Mouse (Mus musculus): ENCODE data around the gene Keg1. TPM values are rescaled to one million over a fixed set of nuclear protein-coding genes. Genes with fewer than 3 reads are reported as not detected.
"Not testable (repeated sequence)": the region's sequence is repeated elsewhere in the genome, so short reads cannot be mapped to it uniquely, and the experiment has no call there.

Gene Keg1
- polyA plus RNA-seq (2014; fragmentation: Nextera tagmentation; extraction: Ambion mirVana) = 19.3 and 29.0 TPM in 2 replicates

DNA sequence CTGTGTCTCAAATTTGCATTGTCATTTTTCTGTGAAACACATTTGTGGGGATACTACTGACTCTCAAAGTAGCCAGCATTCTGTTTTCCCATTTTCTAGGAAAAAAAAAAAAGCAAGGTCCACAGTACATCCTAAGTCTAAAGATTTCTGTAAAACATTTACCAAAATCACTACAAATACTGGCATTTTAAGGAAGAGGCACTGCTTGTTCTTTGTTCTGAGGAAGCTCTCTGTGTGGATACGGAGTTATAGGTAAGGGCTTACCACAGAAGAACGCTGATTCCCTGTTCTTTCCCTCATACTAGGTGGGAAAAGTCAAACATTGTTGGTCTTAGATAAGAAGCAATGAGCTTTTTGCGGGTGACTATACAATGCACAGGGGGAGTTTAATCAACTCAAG, at the start of gene Keg1:
Keg1 (plus strand) TSS at position 197 of the 400 bp plus-strand sequence.
- Histone ChIP-seq H3K9ac (ENCODE audit: low read depth, low read length) (no peak within 1 kb of the TSS), H3K4me3 (ENCODE audit: low read length) (no peak within 1 kb of the TSS), H3K36me3 (ENCODE audit: control insufficient read depth, insufficient read depth, low read length) (no peaks in the 10 kb centered on the region), H3K4me2 (replicated peaks; ENCODE audit: low read depth, low read length) (no peak within 1 kb of the TSS), H3K27ac (ENCODE audit: low read depth, low read length) (no peak within 1 kb of the TSS), H3K9me3 (ENCODE audit: control insufficient read depth, low read length) (no peaks in the 10 kb centered on the region), H3K4me1 (ENCODE audit: control insufficient read depth, insufficient read depth, low read length) (no peaks in the 10 kb centered on the region), H3K27me3 (ENCODE audit: control insufficient read depth, insufficient read depth, low read length) (no peaks in the 10 kb centered on the region)
- 75% methylated on average over 3 of the region's 3 CpGs for WGBS
- ATAC-seq (ENCODE audit: low FRiP score, low TSS enrichment) = no peak

DNA sequence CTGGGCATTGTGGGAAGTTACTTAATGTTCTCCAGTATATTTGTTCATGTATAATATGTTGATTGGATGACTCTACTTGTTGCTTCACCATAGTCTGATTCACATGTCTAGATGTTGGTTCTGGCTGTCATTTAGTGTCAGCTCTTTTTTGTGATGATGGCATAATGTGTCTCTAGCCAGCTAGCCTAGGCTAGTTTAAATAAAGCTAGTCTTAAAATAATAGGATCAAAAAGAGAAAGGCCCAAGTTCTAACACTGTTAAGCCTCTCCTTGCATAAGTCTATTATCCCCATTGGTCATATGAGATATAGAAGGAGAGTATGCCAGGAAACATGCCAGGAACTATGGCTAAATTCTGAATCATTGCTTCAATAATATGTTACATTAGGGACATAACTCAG, 46.1 kb upstream of the Keg1 start:
- H3K4me2 ChIP-seq (replicated peaks; ENCODE audit: low read depth, low read length) = no peak overlapping the region
- no peaks in the 10 kb centered on the region for H3K9me3 ChIP-seq (ENCODE audit: control insufficient read depth, low read length)
- no peak overlapping the region for H3K9ac ChIP-seq (ENCODE audit: low read depth, low read length)
- no peaks in the 10 kb centered on the region for H3K36me3 ChIP-seq (ENCODE audit: control insufficient read depth, insufficient read depth, low read length)
- H3K27me3 ChIP-seq (ENCODE audit: control insufficient read depth, insufficient read depth, low read length) = no peaks in the 10 kb centered on the region
- H3K27ac ChIP-seq (ENCODE audit: low read depth, low read length) = no peak overlapping the region
- no peak overlapping the region for H3K4me3 ChIP-seq (ENCODE audit: low read length)
- no peaks in the 10 kb centered on the region for H3K4me1 ChIP-seq (ENCODE audit: control insufficient read depth, insufficient read depth, low read length)
- no peak for ATAC-seq (ENCODE audit: low FRiP score, low TSS enrichment)

GRCm38 (mm10) chr19:12666156-12666555, 29.4 kb upstream of the Keg1 start:
- Histone ChIP-seq H3K9me3 (ENCODE audit: control insufficient read depth, low read length) (peaks cover 6% of the 10 kb centered on the region; the same call in 1 of the 2 replicates), H3K4me3 (ENCODE audit: low read length) (no peak overlapping the region), H3K9ac (ENCODE audit: low read depth, low read length) (no peak overlapping the region), H3K27ac (ENCODE audit: low read depth, low read length) (no peak overlapping the region), H3K36me3 (ENCODE audit: control insufficient read depth, insufficient read depth, low read length) (no peaks in the 10 kb centered on the region), H3K27me3 (ENCODE audit: control insufficient read depth, insufficient read depth, low read length) (no peaks in the 10 kb centered on the region), H3K4me1 (ENCODE audit: control insufficient read depth, insufficient read depth, low read length) (no peaks in the 10 kb centered on the region), H3K4me2 (replicated peaks; ENCODE audit: low read depth, low read length) (no peak overlapping the region)
- ATAC-seq (ENCODE audit: low FRiP score, low TSS enrichment) = no peak
- 90% methylated on average over 1 of the region's 1 CpGs for WGBS

DNA sequence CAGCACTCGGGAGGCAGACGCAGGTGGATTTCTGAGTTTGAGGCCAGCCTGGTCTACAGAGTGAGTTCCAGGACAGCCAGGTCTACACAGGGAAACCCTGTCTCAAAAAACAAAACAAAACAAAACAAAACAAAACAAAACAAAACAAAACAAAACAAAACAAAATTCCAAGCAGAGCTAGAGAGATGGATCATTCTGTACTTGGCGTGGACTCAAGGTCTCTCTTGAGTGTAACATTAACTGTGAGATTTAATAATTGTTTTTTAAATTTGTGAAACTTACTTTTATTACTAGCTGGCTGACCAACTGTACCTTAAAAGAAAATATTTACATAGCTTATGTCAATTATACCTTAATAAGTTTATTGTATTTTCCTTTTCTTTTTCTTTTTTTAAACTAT, 27.0 kb upstream of the Keg1 start:
- H3K27me3 ChIP-seq (ENCODE audit: control insufficient read depth, insufficient read depth, low read length); H3K4me2 ChIP-seq (replicated peaks; ENCODE audit: low read depth, low read length); H3K9ac ChIP-seq (ENCODE audit: low read depth, low read length); H3K4me3 ChIP-seq (ENCODE audit: low read length); H3K36me3 ChIP-seq (ENCODE audit: control insufficient read depth, insufficient read depth, low read length); H3K4me1 ChIP-seq (ENCODE audit: control insufficient read depth, insufficient read depth, low read length); ATAC-seq (ENCODE audit: low FRiP score, low TSS enrichment); H3K27ac ChIP-seq (ENCODE audit: low read depth, low read length); H3K9me3 ChIP-seq (ENCODE audit: control insufficient read depth, low read length): not testable (repeated sequence)
- WGBS = 92% methylated on average over 3 of the region's 3 CpGs

DNA sequence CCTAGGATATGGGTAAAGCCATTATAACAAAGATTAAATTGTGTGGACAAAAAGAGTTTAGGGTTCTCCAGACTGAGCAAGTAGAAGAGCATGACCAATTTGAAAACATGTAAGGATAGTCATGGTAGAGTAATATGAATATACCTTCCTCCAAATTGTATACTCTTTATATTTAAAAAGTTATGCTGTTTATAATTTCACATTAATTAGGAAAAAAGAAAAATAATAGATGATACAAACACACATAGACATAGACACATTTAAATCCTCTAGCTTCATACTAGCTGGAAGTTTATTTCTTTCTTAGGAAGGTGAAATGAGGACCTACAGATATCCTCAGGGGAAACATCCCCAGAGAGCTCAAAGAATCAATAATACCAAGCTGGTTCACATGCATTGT, 25.4 kb upstream of the Keg1 start, which contains the start of gene Olfr1442:
Olfr1442 (plus strand) TSS at position 301 of the 400 bp plus-strand sequence.
- ATAC-seq (ENCODE audit: low FRiP score, low TSS enrichment) = no peak
- H3K9ac ChIP-seq (ENCODE audit: low read depth, low read length) = no peak within 1 kb of the TSS
- no peaks in the 10 kb centered on the region for H3K27me3 ChIP-seq (ENCODE audit: control insufficient read depth, insufficient read depth, low read length)
- no peak within 1 kb of the TSS for H3K4me2 ChIP-seq (replicated peaks; ENCODE audit: low read depth, low read length)
- H3K36me3 ChIP-seq (ENCODE audit: control insufficient read depth, insufficient read depth, low read length) = no peaks in the 10 kb centered on the region
- no peak within 1 kb of the TSS for H3K4me3 ChIP-seq (ENCODE audit: low read length)
- no peak within 1 kb of the TSS for H3K27ac ChIP-seq (ENCODE audit: low read depth, low read length)
- no peaks in the 10 kb centered on the region for H3K9me3 ChIP-seq (ENCODE audit: control insufficient read depth, low read length)
- no peaks in the 10 kb centered on the region for H3K4me1 ChIP-seq (ENCODE audit: control insufficient read depth, insufficient read depth, low read length)

DNA sequence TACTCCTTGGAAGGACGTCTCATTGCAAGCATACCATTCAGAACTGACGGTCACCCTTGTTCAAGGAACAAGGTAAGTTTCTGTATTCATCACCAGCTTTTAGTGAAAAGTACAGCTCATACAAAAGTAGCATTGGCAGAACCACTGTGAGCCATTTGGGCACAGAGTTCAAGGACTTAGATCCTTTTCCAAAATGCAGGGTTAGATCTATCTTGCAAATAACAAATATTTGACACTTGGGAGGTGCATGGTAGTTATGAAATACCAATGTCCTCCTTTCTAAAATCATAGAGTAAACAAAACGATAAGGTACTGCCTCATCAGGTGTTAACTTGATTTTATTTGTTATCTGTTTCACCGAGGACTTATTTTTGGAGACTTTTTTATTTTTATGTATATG, 24.5 kb upstream of the Keg1 start:
- ATAC-seq (ENCODE audit: low FRiP score, low TSS enrichment) = no peak
- H3K9me3 ChIP-seq (ENCODE audit: control insufficient read depth, low read length) = no peaks in the 10 kb centered on the region
- no peaks in the 10 kb centered on the region for H3K4me1 ChIP-seq (ENCODE audit: control insufficient read depth, insufficient read depth, low read length)
- 84% methylated on average over 4 of the region's 4 CpGs for WGBS
- H3K9ac ChIP-seq (ENCODE audit: low read depth, low read length) = no peak overlapping the region
- no peak overlapping the region for H3K27ac ChIP-seq (ENCODE audit: low read depth, low read length)
- no peak overlapping the region for H3K4me3 ChIP-seq (ENCODE audit: low read length)
- H3K4me2 ChIP-seq (replicated peaks; ENCODE audit: low read depth, low read length) = no peak overlapping the region
- no peaks in the 10 kb centered on the region for H3K36me3 ChIP-seq (ENCODE audit: control insufficient read depth, insufficient read depth, low read length)
- no peaks in the 10 kb centered on the region for H3K27me3 ChIP-seq (ENCODE audit: control insufficient read depth, insufficient read depth, low read length)

DNA sequence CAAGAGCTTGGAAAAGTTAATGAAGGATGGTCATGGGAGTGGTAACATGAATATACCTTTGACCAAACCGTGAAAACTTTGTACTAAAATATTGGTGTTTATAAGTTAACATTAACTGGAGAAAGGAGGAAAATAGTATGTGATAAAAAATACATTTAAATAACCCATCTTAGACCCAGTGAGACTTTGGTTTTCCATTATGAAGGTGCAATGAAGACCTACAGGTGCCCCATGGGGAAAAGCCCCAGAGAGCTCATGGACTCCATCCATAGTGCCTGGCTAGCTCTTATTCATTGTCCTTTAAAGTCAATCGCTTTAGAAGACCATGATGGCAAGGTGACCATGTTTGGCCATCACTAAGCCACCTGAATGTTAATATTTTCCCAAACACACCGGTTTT, 17.8 kb upstream of the Keg1 start, which contains the start of gene Olfr1443:
Olfr1443 (plus strand) TSS at position 301 of the 400 bp plus-strand sequence.
- no peak within 1 kb of the TSS for H3K27ac ChIP-seq (ENCODE audit: low read depth, low read length)
- H3K4me2 ChIP-seq (replicated peaks; ENCODE audit: low read depth, low read length) = no peak within 1 kb of the TSS
- H3K9ac ChIP-seq (ENCODE audit: low read depth, low read length) = no peak within 1 kb of the TSS
- H3K27me3 ChIP-seq (ENCODE audit: control insufficient read depth, insufficient read depth, low read length) = no peaks in the 10 kb centered on the region
- WGBS = 76% methylated on average over 3 of the region's 3 CpGs
- H3K4me1 ChIP-seq (ENCODE audit: control insufficient read depth, insufficient read depth, low read length) = no peaks in the 10 kb centered on the region
- H3K36me3 ChIP-seq (ENCODE audit: control insufficient read depth, insufficient read depth, low read length) = no peaks in the 10 kb centered on the region
- ATAC-seq (ENCODE audit: low FRiP score, low TSS enrichment) = no peak
- no peak within 1 kb of the TSS for H3K4me3 ChIP-seq (ENCODE audit: low read length)
- no peaks in the 10 kb centered on the region for H3K9me3 ChIP-seq (ENCODE audit: control insufficient read depth, low read length)

GRCm38 (mm10) chr19:12684638-12685037, 10.9 kb upstream of the Keg1 start:
- no peaks in the 10 kb centered on the region for H3K4me1 ChIP-seq (ENCODE audit: control insufficient read depth, insufficient read depth, low read length)
- H3K4me3 ChIP-seq (ENCODE audit: low read length) = no peak overlapping the region
- H3K27me3 ChIP-seq (ENCODE audit: control insufficient read depth, insufficient read depth, low read length) = no peaks in the 10 kb centered on the region
- no peak for ATAC-seq (ENCODE audit: low FRiP score, low TSS enrichment)
- no peak overlapping the region for H3K27ac ChIP-seq (ENCODE audit: low read depth, low read length)
- H3K9me3 ChIP-seq (ENCODE audit: control insufficient read depth, low read length) = no peaks in the 10 kb centered on the region
- no peak overlapping the region for H3K9ac ChIP-seq (ENCODE audit: low read depth, low read length)
- H3K36me3 ChIP-seq (ENCODE audit: control insufficient read depth, insufficient read depth, low read length) = no peaks in the 10 kb centered on the region
- H3K4me2 ChIP-seq (replicated peaks; ENCODE audit: low read depth, low read length) = no peak overlapping the region

DNA sequence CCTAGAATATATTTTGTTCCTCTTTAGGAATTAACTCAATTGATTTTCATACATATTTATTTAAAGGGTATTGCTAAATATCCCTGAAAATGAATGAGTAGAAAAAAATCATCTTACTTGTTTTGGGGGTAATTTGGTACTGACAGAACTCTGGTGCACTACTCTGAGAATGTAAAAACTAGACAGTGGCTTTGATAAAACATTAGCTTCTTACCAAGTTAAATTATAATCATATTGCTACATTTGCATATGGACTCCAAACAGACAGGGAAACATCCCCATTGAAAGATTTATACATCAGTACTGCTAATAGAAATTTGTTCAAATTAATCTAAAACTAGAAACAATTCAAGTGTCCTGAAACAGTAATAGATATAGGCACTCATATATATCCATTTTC, 10.4 kb upstream of the Keg1 start:
- H3K4me2 ChIP-seq (replicated peaks; ENCODE audit: low read depth, low read length) = no peak overlapping the region
- no peak overlapping the region for H3K27ac ChIP-seq (ENCODE audit: low read depth, low read length)
- ATAC-seq (ENCODE audit: low FRiP score, low TSS enrichment) = no peak
- no peaks in the 10 kb centered on the region for H3K9me3 ChIP-seq (ENCODE audit: control insufficient read depth, low read length)
- no peaks in the 10 kb centered on the region for H3K4me1 ChIP-seq (ENCODE audit: control insufficient read depth, insufficient read depth, low read length)
- H3K36me3 ChIP-seq (ENCODE audit: control insufficient read depth, insufficient read depth, low read length) = no peaks in the 10 kb centered on the region
- no peak overlapping the region for H3K9ac ChIP-seq (ENCODE audit: low read depth, low read length)
- no peak overlapping the region for H3K4me3 ChIP-seq (ENCODE audit: low read length)
- H3K27me3 ChIP-seq (ENCODE audit: control insufficient read depth, insufficient read depth, low read length) = no peaks in the 10 kb centered on the region

DNA sequence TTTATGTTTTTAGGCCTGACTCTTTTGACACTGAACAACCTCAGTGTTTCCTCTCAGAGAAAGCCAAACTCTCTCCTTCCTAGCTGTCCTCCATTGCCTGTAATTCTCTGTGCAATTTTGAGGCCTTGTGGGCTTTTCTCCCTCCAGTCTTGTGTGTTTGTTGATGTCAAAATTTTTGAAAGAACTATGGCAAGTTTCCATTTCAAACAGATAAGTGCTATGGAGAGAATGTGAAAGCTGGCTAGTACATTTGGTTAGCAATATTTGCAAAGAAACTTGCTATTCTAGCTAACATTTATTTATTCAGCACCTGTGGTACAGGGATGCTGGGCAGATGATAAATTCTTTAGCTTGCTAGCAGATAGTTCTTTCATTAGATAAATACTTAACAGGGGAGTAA, 635 bp downstream of the Keg1 start:
- Histone ChIP-seq H3K27ac (ENCODE audit: low read depth, low read length) (no peak overlapping the region), H3K9me3 (ENCODE audit: control insufficient read depth, low read length) (no peaks in the 10 kb centered on the region), H3K4me2 (replicated peaks; ENCODE audit: low read depth, low read length) (no peak overlapping the region), H3K9ac (ENCODE audit: low read depth, low read length) (no peak overlapping the region), H3K4me3 (ENCODE audit: low read length) (no peak overlapping the region), H3K4me1 (ENCODE audit: control insufficient read depth, insufficient read depth, low read length) (no peaks in the 10 kb centered on the region), H3K27me3 (ENCODE audit: control insufficient read depth, insufficient read depth, low read length) (no peaks in the 10 kb centered on the region), H3K36me3 (ENCODE audit: control insufficient read depth, insufficient read depth, low read length) (no peaks in the 10 kb centered on the region)
- ATAC-seq (ENCODE audit: low FRiP score, low TSS enrichment) = no peak

Data from kidney, embryonic 14.5 days (tissue).